16 mouse cellular contexts compared by ENCODE assay signal in the genomic region with DNA sequence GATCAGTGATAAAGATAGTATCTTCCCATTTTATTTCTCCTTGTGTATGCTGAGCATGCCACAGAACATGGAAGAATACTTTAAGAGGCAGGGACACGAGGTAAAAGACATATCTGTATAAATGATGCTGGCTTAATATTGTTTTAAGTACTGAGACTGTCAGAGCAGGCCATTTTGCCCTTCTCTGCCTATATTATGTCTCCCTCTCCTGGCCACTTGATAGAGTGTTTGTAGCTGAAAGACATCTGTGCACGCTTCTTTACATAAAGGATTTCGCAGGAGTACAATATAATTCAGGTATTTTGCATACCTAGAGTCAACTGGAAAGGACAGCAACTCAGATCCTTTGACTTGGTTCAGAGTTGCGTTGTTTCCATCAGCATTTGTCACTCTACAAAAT.
DNase-seq lines count a peak whose midpoint lies in the region; TF ChIP-seq lines count a peak whose summit lies in the region.
"Had no signal": no experiment of that assay in that cellular context is flagged by ENCODE, and none has a peak within 500 bp of the region (broad histone marks: within the 10 kb centered on the region; RNA-seq: fewer than 3 reads in every experiment).

No protein-coding gene starts in this region.

- no peak for TF ChIP-seq POLR2A in brain, embryonic 14.5 days (IDR thresholded peaks at IDR 0.05; ENCODE audit: borderline replicate concordance, extremely low read depth, insufficient read depth, insufficient read length, poor library complexity, severe bottlenecking)

- peak; percentile 4 for DNase-seq in embryo, embryonic 10 days (ENCODE audit: low spot score)
- no peak for DNase-seq in embryo, embryonic 9.5 days (ENCODE audit: extremely low spot score)
- DNase-seq in left cerebral cortex, adult 2 months (ENCODE audit: extremely low spot score in 1 of 2, low spot score in 2 of 2): no peak
- no peak for DNase-seq in left cerebral cortex, adult 8-10 months (ENCODE audit: low spot score in 2 of 2)
- peak; percentile 41 for DNase-seq in ES-CJ7 (ENCODE audit: low read depth, low spot score)
- DNase-seq in brain, embryonic 14.5 days (ENCODE audit: low read depth): peak; percentile 9
- DNase-seq in ovary, postnatal 10 days (ENCODE audit: low spot score): no peak
- DNase-seq in MN1 (ENCODE audit: low spot score): no peak
- DNase-seq: adrenal gland, postnatal 36 days; cerebellum, postnatal 10 days; gastrocnemius, postnatal 14 days; kidney, postnatal 14 days; lung, postnatal 14 days had no signal

- peak; percentile 38 for TF ChIP-seq CTCF in left cerebral cortex, adult 2 months (IDR thresholded peaks at IDR 0.05)
- peak; percentile 16; the same call in 1 of the 2 replicates for TF ChIP-seq CTCF in brain, embryonic 14.5 days (IDR thresholded peaks at IDR 0.05; ENCODE audit: borderline replicate concordance, extremely low read depth, insufficient read depth, insufficient read length)

- intact Hi-C loops in left cerebral cortex, adult 2 months (cut with DNase I): no loop called here

- H3K27ac ChIP-seq in left cerebral cortex, adult 2 months: no peak overlapping the region
- H3K27ac ChIP-seq: limb, embryonic 13.5 days; liver, embryonic 15.5 days had no signal

- no peak overlapping the region for H3K4me3 ChIP-seq in left cerebral cortex, adult 2 months
- H3K4me3 ChIP-seq: erythroblast, embryonic 14.5 days; limb, embryonic 13.5 days; liver, embryonic 15.5 days had no signal

Comparison
In these comparisons a context has a peak if more than half of its experiments do, and no peak if none do; other contexts are left out.
1. DNase-seq: peak in embryo, embryonic 10 days (single experiment), ES-CJ7 (single experiment) and brain, embryonic 14.5 days (single experiment); none in embryo, embryonic 9.5 days (single experiment), left cerebral cortex, adult 2 months (0 of 2), left cerebral cortex, adult 8-10 months (0 of 2), ovary, postnatal 10 days (single experiment) and MN1 (single experiment).